Mouse (Mus musculus) neural tube, embryonic 11.5 days (tissue): ENCODE measurements at regions not wholly inside any gene's neighbourhood (a gene's known extent, or its start where the extent isn't known, plus 50 kb on each side); places are given as distances from the start of the nearest gene placed in this dataset.

Source experiments
- ATAC-seq: fragments of 200-750 bp; cut with Nextera tagmentation; 2 replicates; pipeline ENCODE4 v1.8.0; 2017; ENCODE audit warnings: moderate number of reproducible peaks, mild to moderate bottlenecking, moderate TSS enrichment, moderate library complexity; ENCODE audit not compliant: insufficient read depth, low FRiP score, low TSS enrichment
- DNase-seq: peaks from one replicate; pipeline ENCODE4 v3.0.0-alpha.2; 2015; ENCODE audit warnings: low spot score
- H3K27ac ChIP-seq: fragments of 300-500 bp; sonication (generic); 2 replicates; pipeline ENCODE4 v1.5.1; 2014; ENCODE audit warnings: low read depth, mild to moderate bottlenecking, low read length
- H3K27me3 ChIP-seq: fragments of 300-500 bp; sonication (generic); 2 replicates; pipeline ENCODE4 v1.6.1; 2014; ENCODE audit warnings: mild to moderate bottlenecking, low read length, mixed read lengths; ENCODE audit not compliant: control insufficient read depth, insufficient read depth
- H3K36me3 ChIP-seq: fragments of 300-500 bp; sonication (generic); 2 replicates; pipeline ENCODE4 v1.6.1; 2014; ENCODE audit warnings: mild to moderate bottlenecking, low read length, moderate library complexity, mixed read lengths; ENCODE audit not compliant: control insufficient read depth, insufficient read depth
- H3K4me1 ChIP-seq: fragments of 300-500 bp; sonication (generic); 2 replicates; pipeline ENCODE4 v1.6.1; 2014; ENCODE audit warnings: low read length, mixed read lengths; ENCODE audit not compliant: control insufficient read depth, insufficient read depth
- H3K4me2 ChIP-seq: fragments of 300-500 bp; sonication (generic); 2 replicates; pipeline ENCODE4 v1.6.1; 2014; ENCODE audit warnings: low read depth, mild to moderate bottlenecking, moderate library complexity
- H3K4me3 ChIP-seq: fragments of 300-500 bp; sonication (generic); 2 replicates; pipeline ENCODE4 v1.5.1; 2014; ENCODE audit warnings: low read depth, low read length
- H3K9ac ChIP-seq: fragments of 300-500 bp; sonication (generic); 2 replicates; pipeline ENCODE4 v1.6.1; 2014; ENCODE audit warnings: mild to moderate bottlenecking, low read length
- H3K9me3 ChIP-seq: fragments of 300-500 bp; sonication (generic); 2 replicates; pipeline ENCODE4 v1.6.1; 2016; ENCODE audit warnings: low read length; ENCODE audit not compliant: control insufficient read depth
- WGBS: fragments of 180-500 bp; shearing (Covaris S2); extraction: QIAGEN DNeasy Blood & Tissue Kit; methylation state at CpG from one replicate; pipeline ENCODE4 v1.1.7; 2014; 5-methylcytosine and 5-hydroxymethylcytosine counted together

DNA sequence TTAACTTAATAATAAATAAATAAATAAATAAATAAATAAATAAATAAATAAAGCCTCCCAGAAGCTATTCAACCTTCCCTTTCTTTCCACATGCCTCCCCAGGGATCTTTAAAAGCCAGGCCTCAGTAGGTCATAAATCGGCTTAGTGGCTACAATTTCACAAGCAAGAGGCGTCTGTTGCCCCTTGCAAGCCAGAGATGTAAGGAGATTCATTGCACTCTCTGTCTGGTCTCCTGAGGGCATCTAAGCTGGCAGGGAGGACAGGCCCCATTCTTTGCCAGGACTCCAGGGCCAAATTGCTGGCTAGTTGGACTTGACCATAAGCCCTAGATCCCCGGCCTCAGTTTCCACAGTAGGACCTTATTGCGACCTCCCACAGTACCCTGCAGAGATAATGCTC is 101.6 kb upstream of the Cachd1 start:
- ATAC-seq = no peak
- no peak overlapping the region for H3K27ac ChIP-seq
- H3K9ac ChIP-seq = no peak overlapping the region
- H3K4me3 ChIP-seq = no peak overlapping the region
- no peak for DNase-seq
- H3K9me3 ChIP-seq = no peaks in the 10 kb centered on the region
- no peak overlapping the region for H3K4me2 ChIP-seq
- H3K27me3 ChIP-seq = no peaks in the 10 kb centered on the region
- WGBS = 51% methylated on average over 4 of the region's 4 CpGs
- H3K4me1 ChIP-seq = peaks cover 2% of the 10 kb centered on the region; the same call in 1 of the 2 replicates
- H3K36me3 ChIP-seq = no peaks in the 10 kb centered on the region

DNA sequence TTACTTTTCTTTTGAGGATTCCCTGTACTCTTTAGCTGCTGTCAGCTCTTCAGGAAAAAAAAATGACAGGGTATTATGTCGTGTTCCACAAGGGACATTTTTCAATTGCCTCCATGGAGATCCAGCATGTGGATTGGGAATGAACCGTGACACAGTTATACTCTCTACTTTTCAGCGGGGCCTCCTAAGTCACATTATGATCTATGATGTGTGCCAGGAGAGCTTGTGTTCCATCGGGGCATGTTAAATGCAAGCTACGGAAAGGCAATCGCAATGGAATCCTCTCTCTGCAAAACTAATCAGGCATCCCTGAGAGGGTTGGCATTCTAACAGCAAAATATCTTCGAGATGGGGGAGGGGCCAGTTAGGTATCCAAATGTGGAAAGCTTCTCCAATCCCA is 92.7 kb upstream of the Cachd1 start:
- Histone ChIP-seq H3K27ac (no peak overlapping the region), H3K4me3 (no peak overlapping the region), H3K36me3 (no peaks in the 10 kb centered on the region), H3K4me1 (no peaks in the 10 kb centered on the region), H3K27me3 (no peaks in the 10 kb centered on the region), H3K9ac (no peak overlapping the region), H3K9me3 (no peaks in the 10 kb centered on the region), H3K4me2 (no peak overlapping the region)
- DNase-seq (no peak), ATAC-seq (no peak)
- 39% methylated on average over 7 of the region's 7 CpGs for WGBS

DNA sequence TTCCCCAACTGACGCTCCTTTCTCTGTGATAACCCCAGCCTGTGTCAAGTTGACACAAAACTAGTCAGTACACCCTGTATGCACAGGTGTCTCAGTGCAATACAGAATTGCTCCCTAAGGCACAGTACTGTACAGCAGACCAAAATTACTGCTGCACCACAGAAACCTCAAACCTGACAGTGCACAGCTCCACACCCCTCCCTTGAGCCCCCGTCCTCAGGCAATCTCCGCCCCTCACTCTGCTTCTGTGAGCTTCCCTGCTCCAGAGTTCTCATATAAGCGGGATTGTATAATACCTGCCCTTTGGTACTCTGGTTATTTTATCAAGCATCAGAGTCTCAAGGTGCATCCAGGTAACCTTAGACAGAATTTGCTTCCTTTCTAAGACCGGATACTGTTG is 76.5 kb upstream of the Cachd1 start:
- ATAC-seq = no peak
- no peak overlapping the region for H3K27ac ChIP-seq
- H3K9ac ChIP-seq = no peak overlapping the region
- H3K4me3 ChIP-seq = no peak overlapping the region
- no peaks in the 10 kb centered on the region for H3K27me3 ChIP-seq
- no peaks in the 10 kb centered on the region for H3K4me1 ChIP-seq
- H3K4me2 ChIP-seq = no peak overlapping the region
- no peaks in the 10 kb centered on the region for H3K9me3 ChIP-seq
- no peaks in the 10 kb centered on the region for H3K36me3 ChIP-seq
- 89% methylated on average over 5 of the region's 5 CpGs for WGBS
- DNase-seq = no peak

DNA sequence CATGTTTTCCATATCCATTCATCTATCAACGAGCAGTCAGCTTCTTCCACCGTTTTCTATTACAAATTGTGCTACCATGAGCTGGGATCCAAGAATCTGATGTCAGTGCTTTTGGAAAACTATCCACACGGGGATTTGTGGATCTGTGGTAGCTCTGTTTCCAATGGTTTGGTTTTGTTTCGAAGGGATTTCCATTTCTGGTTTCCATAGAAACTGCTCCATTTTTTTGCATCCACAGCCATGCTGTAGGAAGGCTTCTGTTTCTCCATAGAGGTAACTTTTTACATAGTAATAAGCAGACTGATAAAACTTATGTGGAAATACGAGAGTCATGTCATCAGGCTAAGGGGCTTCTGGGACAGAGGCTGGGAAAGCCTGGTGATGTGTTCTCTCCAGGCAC is 76.1 kb upstream of the Cachd1 start:
- no peak for DNase-seq
- no peaks in the 10 kb centered on the region for H3K4me1 ChIP-seq
- H3K27me3 ChIP-seq = no peaks in the 10 kb centered on the region
- H3K4me3 ChIP-seq = no peak overlapping the region
- no peaks in the 10 kb centered on the region for H3K9me3 ChIP-seq
- no peak overlapping the region for H3K4me2 ChIP-seq
- H3K36me3 ChIP-seq = no peaks in the 10 kb centered on the region
- H3K27ac ChIP-seq = no peak overlapping the region
- ATAC-seq = no peak
- H3K9ac ChIP-seq = no peak overlapping the region
- WGBS = 85% methylated on average over 5 of the region's 5 CpGs

DNA sequence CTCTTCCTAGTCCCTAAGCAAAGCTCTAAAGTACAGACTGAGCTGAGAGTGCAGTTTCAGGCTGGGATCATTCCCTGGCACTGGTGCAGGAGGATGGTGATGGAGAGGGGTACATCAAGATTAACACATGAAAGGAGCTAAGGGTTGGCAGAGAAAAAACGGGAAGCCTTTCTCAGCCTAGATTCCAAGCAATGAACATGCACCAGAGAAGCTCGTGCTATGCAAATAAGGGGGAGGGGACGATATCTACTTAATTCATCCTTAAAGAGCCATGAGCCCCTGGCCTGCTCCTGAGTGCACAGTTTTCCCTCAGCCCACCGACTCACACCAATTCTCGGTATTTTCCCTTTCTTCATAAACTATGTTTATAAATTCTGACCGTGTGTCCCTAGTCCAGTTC is 70.5 kb upstream of the Cachd1 start:
- Histone ChIP-seq H3K36me3 (no peaks in the 10 kb centered on the region), H3K27ac (no peak overlapping the region), H3K9me3 (no peaks in the 10 kb centered on the region), H3K9ac (no peak overlapping the region), H3K4me1 (no peaks in the 10 kb centered on the region), H3K4me2 (no peak overlapping the region), H3K27me3 (no peaks in the 10 kb centered on the region), H3K4me3 (no peak overlapping the region)
- ATAC-seq (no peak), DNase-seq (no peak)
- 39% methylated on average over 6 of the region's 6 CpGs for WGBS

DNA sequence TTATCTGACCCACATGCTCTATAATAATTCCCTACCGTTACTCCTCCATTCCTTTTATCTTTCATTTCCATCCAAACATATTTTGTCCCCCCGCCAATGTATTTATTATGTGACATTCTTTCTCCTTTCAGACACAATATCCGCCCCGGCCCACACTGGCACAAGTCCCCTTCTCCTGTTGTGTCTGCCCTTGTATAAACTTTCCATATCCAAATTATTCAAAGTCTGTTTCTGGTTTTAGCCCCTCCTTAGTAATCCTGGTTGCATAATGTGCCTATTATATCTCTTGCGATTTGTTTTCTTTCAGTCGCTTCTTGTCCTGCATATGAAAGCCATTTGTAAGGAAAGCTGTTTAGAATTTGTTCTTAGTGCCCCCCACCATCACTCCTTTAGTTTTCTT is 69.3 kb upstream of the Cachd1 start:
- no peaks in the 10 kb centered on the region for H3K4me1 ChIP-seq
- no peak overlapping the region for H3K9ac ChIP-seq
- ATAC-seq (no peak), DNase-seq (no peak)
- no peaks in the 10 kb centered on the region for H3K27me3 ChIP-seq
- H3K36me3 ChIP-seq = no peaks in the 10 kb centered on the region
- no peak overlapping the region for H3K27ac ChIP-seq
- 87% methylated on average over 6 of the region's 6 CpGs for WGBS
- no peaks in the 10 kb centered on the region for H3K9me3 ChIP-seq
- H3K4me2 ChIP-seq = no peak overlapping the region
- H3K4me3 ChIP-seq = no peak overlapping the region

DNA sequence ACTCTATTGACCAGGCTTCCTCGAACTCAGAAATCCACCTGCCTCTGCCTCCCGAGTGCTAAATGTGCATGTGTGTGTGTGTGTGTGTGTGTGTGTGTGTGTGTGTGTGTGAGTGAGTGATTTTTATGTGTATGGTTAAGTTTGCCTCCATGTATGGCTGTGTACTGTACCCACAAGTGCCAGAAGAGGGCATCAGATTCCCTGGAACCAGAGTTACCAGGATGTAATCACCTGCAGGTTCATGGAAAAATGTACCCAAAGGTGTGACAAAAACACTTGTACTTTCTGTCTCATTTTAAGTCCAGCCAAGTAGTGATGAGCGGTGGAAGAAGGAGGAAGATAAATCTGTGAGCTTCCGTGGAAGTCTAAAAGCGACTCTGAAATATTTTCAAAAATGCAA is 68.2 kb upstream of the Cachd1 start:
- Histone ChIP-seq H3K4me1 (no peaks in the 10 kb centered on the region), H3K4me3 (no peak overlapping the region), H3K27ac (no peak overlapping the region), H3K27me3 (no peaks in the 10 kb centered on the region), H3K36me3 (no peaks in the 10 kb centered on the region), H3K4me2 (no peak overlapping the region), H3K9ac (no peak overlapping the region), H3K9me3 (no peaks in the 10 kb centered on the region)
- ATAC-seq = no peak
- WGBS = 95% methylated on average over 5 of the region's 5 CpGs
- DNase-seq = no peak

DNA sequence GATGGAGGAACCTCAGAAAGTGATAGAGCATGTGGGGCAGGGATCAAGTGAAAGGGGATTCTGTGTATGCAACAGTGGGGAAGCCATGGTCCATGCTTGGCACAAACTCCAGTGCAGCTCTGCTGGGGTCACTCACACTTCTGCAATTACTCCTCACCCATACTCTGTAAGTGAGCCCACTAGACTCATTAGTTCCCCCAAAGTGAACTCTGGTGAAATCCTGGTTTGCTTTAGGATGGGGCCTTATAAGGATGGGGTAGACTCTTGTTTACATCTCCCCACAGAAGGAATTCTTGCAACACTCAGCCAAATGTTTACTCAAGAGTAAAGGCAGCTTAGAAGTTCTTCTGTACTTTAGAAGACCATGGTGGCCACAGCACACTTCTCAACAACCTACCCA is 62.2 kb upstream of the Cachd1 start:
- no peak overlapping the region for H3K4me3 ChIP-seq
- no peak for ATAC-seq
- no peaks in the 10 kb centered on the region for H3K27me3 ChIP-seq

DNA sequence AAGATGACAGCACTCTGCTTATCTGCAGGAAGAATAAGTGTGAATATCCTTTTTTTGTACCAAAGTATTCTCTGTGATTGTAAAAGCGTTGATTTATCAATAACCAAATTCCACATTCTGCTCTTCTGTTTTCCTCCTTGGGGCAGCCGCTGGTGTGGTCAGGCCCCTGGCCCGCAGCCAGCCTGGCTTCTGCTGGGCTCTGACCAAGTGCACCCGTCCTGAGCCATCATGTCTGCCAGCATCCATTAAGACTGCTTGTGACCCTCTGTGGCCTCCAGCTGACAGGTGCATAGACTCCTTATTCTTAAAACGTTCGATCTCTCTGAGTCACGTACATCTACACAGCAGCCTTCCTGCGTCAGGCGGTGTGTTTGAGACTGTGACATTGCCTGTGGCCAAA is 58.9 kb upstream of the Cachd1 start:
- no peak overlapping the region for H3K9ac ChIP-seq
- H3K4me1 ChIP-seq = no peaks in the 10 kb centered on the region
- H3K27me3 ChIP-seq = no peaks in the 10 kb centered on the region
- DNase-seq (no peak), ATAC-seq (no peak)
- no peaks in the 10 kb centered on the region for H3K9me3 ChIP-seq
- H3K36me3 ChIP-seq = no peaks in the 10 kb centered on the region
- H3K4me2 ChIP-seq = no peak overlapping the region
- H3K4me3 ChIP-seq = no peak overlapping the region
- WGBS = 93% methylated on average over 9 of the region's 9 CpGs
- no peak overlapping the region for H3K27ac ChIP-seq

More for the DNA sequence above, 62.2 kb upstream of the Cachd1 start:
- Histone ChIP-seq H3K9ac (no peak overlapping the region), H3K27ac (no peak overlapping the region), H3K4me1 (no peaks in the 10 kb centered on the region), H3K9me3 (no peaks in the 10 kb centered on the region), H3K36me3 (no peaks in the 10 kb centered on the region), H3K4me2 (no peak overlapping the region)
- DNase-seq = no peak
